Mouse (Mus musculus) intestine, embryonic 14.5 days (tissue): ENCODE results near the gene Kcnq4. TPM values are rescaled to one million over a fixed set of nuclear protein-coding genes. Genes with fewer than 3 reads are reported as not detected.

Source experiments
- ATAC-seq: fragments of 200-750 bp; cut with Nextera tagmentation; replicated peaks from 2 replicates; pipeline ENCODE4 v1.8.0; 2017; ENCODE audit warnings: low read depth, moderate number of reproducible peaks, moderate TSS enrichment, moderate library complexity; ENCODE audit not compliant: low FRiP score, low TSS enrichment
- DNase-seq: peaks from one replicate; pipeline ENCODE4 v3.0.0-alpha.2; 2018; ENCODE audit warnings: low spot score
- H3K27ac ChIP-seq: fragments of 300-500 bp; sonication (generic); 2 replicates; pipeline ENCODE4 v1.5.1; 2014; ENCODE audit warnings: low read depth, mild to moderate bottlenecking, control low read depth
- H3K27me3 ChIP-seq: fragments of 300-500 bp; sonication (generic); replicated peaks from 2 replicates; pipeline ENCODE4 v1.6.1; 2014; ENCODE audit warnings: low read length, control low read depth; ENCODE audit not compliant: control insufficient read depth, insufficient read depth
- H3K36me3 ChIP-seq: fragments of 300-500 bp; sonication (generic); 2 replicates; pipeline ENCODE4 v1.6.1; 2014; ENCODE audit warnings: low read length, control low read depth; ENCODE audit not compliant: control insufficient read depth, insufficient read depth
- H3K4me1 ChIP-seq: fragments of 300-500 bp; sonication (generic); replicated peaks from 2 replicates; pipeline ENCODE4 v1.6.1; 2014; ENCODE audit warnings: low read length, control low read depth, mixed read lengths; ENCODE audit not compliant: control insufficient read depth, insufficient read depth
- H3K4me2 ChIP-seq: fragments of 300-500 bp; sonication (generic); 2 replicates; pipeline ENCODE4 v1.6.1; 2014; ENCODE audit warnings: low read length
- H3K4me3 ChIP-seq: fragments of 300-500 bp; sonication (generic); 2 replicates; pipeline ENCODE4 v1.5.1; 2014; ENCODE audit warnings: low read depth, low read length, control low read depth, mixed read lengths
- H3K9ac ChIP-seq: fragments of 300-500 bp; sonication (generic); 2 replicates; pipeline ENCODE4 v1.6.1; 2014; ENCODE audit warnings: mild to moderate bottlenecking, low read length
- H3K9me3 ChIP-seq: fragments of 300-500 bp; sonication (generic); 2 replicates; pipeline ENCODE4 v1.6.1; 2016; ENCODE audit warnings: low read length, control low read depth; ENCODE audit not compliant: control insufficient read depth
- WGBS: fragments of 180-500 bp; shearing (Covaris S2); extraction: QIAGEN DNeasy Blood & Tissue Kit; methylation state at CpG from one replicate; pipeline ENCODE4 v1.1.7; 2014; 5-methylcytosine and 5-hydroxymethylcytosine counted together
- polyA plus RNA-seq: library from polyadenylated mRNA; unstranded; fragments of >200 nt; fragmentation: Nextera tagmentation; extraction: Ambion mirVana; gene quantifications from 2 replicates; pipeline ENCODE4 v1.2.1, GENCODE M21; 2014

Kcnq4 gene
- polyA plus RNA-seq, 1 experiment from 2014 or later, result 2.1 TPM

DNA sequence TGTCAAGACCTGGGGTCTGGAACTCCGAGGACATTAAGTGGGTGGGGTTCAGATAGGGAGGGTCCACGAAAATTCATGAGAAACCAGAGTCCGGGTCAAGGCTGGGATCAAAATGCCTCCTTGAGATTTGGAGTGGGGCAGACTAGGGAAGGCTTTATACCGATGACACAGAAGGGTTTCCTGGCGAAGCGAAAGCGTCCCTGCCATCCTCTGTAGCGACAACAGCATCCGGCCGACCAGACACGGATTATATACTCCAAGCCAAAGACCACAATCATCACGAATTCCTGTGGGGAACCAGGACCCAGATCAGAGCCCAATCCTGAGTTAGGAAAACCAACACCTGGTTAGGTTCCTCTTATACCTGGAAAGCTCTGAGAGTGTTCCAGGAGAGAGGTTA, 31.6 kb downstream of the Kcnq4 start:
- peak; percentile 34; the same call in 1 of the 2 replicates for ATAC-seq

DNA sequence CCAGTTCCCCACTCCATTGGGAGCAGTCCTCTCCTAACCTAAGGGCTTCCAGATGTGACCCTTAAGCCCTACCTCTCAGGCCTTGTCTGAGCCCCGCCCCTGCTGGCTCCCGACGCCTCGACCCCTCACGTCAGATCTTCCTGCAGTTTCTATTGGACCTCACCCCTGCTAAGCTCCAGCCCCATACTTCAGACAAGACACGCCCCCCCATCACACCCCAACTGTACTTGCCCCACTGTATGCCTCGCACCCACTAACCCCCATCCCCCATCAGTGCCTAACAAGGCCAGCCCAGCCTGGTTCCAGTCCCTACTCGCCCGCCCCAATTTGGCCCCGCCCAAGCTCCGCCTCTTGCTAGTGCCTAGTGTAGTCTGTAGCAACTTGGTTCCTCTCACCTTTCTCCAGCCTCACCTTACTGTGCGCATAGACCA, 32.3 kb downstream of the Kcnq4 start:
- Histone ChIP-seq H3K27ac (no peak overlapping the region), H3K9ac (no peak overlapping the region), H3K36me3 (no peaks in the 10 kb centered on the region), H3K4me3 (peak overlapping the region; percentile 33), H3K27me3 (peaks cover 11% of the 10 kb centered on the region; the same call in 1 of the 2 replicates), H3K4me2 (peak overlapping the region; percentile 85), H3K9me3 (no peaks in the 10 kb centered on the region), H3K4me1 (no peaks in the 10 kb centered on the region)
- ATAC-seq, result peak; percentile 79
- WGBS, result 2% methylated on average over 12 of the region's 12 CpGs
- DNase-seq, result peak; percentile 76

More for the DNA sequence above, 31.6 kb downstream of the Kcnq4 start:
- Histone ChIP-seq H3K27ac (no peak overlapping the region), H3K4me2 (peak overlapping the region; percentile 85), H3K4me1 (no peaks in the 10 kb centered on the region), H3K27me3 (peaks cover 11% of the 10 kb centered on the region; the same call in 1 of the 2 replicates), H3K4me3 (peak overlapping the region; percentile 33), H3K9ac (no peak overlapping the region), H3K36me3 (no peaks in the 10 kb centered on the region), H3K9me3 (no peaks in the 10 kb centered on the region)
- WGBS, result 21% methylated on average over 12 of the region's 12 CpGs
- no peak for DNase-seq

DNA sequence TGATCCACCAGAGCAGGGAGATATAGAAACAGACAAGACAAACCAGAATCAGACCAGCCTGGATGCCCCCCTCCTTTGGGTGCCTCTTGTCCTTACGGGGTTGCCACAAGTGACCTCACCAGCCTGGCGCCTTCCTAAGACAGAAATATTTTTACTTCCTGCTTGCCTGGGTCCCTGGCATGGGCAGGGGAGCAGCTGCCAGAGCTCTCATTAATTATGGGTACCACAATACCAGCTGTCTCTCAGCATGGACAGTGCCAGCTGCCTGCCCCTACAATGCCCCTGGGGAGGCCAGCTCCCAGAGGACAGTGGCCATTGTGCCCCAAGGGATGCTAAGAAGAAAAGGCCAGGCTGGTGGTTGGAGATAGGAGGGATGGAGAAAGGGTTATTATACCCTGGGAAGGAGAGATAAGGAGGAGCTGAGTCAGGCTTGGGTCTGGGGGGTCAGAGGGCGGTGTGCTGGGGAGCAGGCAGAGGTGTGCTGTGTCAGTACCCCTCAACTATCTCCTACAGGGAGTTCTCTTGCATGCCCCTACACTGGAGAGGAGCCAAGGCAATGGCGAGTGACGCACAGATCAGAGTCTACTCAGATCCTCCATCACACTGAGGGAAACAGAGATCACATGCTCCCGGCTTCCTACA, 34.4 kb downstream of the Kcnq4 start:
- Histone ChIP-seq H3K4me3 (no peak overlapping the region), H3K9me3 (no peaks in the 10 kb centered on the region), H3K36me3 (no peaks in the 10 kb centered on the region), H3K9ac (no peak overlapping the region), H3K27ac (no peak overlapping the region), H3K27me3 (peaks cover 11% of the 10 kb centered on the region; the same call in 1 of the 2 replicates), H3K4me1 (no peaks in the 10 kb centered on the region), H3K4me2 (no peak overlapping the region)
- no peak for ATAC-seq
- no peak for DNase-seq
- WGBS, result 75% methylated on average over 6 of the region's 6 CpGs

DNA sequence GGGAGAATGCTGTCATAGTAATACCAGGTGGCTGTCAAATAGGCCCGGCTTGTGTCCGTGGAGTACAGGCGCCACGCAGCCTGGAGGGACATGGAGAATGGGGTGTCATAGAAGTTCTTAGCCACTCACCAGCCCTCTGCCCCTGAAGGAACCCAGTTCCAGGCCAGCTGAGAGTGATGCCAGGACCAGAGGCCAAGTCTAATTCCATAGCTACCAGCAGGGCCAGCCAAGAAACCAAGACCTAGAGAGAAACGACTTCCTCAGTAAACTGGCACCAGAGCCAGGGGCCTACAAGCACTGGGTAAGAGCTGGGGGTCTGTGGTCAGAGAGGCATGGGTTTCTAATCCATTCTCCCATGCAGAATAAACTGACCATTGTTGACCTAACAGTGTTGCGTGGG, 35.4 kb downstream of the Kcnq4 start:
- no peak overlapping the region for H3K27ac ChIP-seq
- no peak for DNase-seq
- H3K4me3 ChIP-seq, result no peak overlapping the region
- no peaks in the 10 kb centered on the region for H3K4me1 ChIP-seq
- H3K36me3 ChIP-seq, result no peaks in the 10 kb centered on the region
- no peaks in the 10 kb centered on the region for H3K9me3 ChIP-seq
- no peak overlapping the region for H3K9ac ChIP-seq
- WGBS, result 94% methylated on average over 6 of the region's 6 CpGs
- ATAC-seq, result no peak
- peaks cover 11% of the 10 kb centered on the region; the same call in 1 of the 2 replicates for H3K27me3 ChIP-seq
- no peak overlapping the region for H3K4me2 ChIP-seq

DNA sequence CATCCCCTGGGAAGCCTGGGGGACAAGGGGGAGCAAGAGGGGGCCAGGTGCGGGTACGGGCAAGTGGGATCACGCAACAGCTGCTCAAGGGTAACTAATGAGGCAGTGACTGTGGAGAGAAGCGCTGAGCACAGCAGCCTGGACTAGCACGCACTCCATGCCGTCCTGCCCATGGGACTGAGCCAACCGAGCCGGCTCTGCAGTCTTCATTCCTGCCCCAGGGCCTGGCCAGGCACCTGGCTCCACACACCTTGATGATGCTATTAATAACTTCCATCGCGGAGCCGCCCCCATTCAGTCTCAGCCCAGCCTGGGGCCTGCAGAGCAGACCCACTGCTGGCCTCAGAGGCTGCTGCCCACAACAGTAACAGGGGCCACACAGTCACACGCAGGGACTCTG, 36.2 kb downstream of the Kcnq4 start:
- Histone ChIP-seq H3K36me3 (no peaks in the 10 kb centered on the region), H3K4me3 (no peak overlapping the region), H3K27me3 (peaks cover 9% of the 10 kb centered on the region; the same call in 1 of the 2 replicates), H3K27ac (no peak overlapping the region), H3K9me3 (no peaks in the 10 kb centered on the region), H3K9ac (no peak overlapping the region), H3K4me1 (no peaks in the 10 kb centered on the region), H3K4me2 (no peak overlapping the region)
- ATAC-seq (no peak), DNase-seq (no peak)
- 82% methylated on average over 12 of the region's 12 CpGs for WGBS

DNA sequence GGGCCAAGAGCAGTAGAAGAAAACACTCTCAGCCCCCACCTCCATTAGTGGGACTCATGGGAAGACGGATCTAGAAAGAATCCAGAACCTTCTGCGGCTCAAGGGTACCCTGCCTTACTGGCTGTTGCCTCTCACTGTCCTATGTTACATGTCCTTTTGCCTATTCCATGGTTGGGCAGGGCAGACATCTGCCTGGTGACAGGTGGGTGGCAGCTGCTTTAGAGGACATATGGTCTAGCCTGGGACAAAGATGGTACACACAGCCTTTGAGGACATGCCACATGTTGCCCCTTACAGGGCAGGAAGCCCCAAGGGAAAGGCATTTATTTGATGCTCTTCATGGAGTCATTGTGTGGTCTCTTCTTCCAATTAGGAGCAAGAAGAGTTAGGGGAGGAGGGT, 45.9 kb downstream of the Kcnq4 start:
- 80% methylated on average over 2 of the region's 2 CpGs for WGBS

DNA sequence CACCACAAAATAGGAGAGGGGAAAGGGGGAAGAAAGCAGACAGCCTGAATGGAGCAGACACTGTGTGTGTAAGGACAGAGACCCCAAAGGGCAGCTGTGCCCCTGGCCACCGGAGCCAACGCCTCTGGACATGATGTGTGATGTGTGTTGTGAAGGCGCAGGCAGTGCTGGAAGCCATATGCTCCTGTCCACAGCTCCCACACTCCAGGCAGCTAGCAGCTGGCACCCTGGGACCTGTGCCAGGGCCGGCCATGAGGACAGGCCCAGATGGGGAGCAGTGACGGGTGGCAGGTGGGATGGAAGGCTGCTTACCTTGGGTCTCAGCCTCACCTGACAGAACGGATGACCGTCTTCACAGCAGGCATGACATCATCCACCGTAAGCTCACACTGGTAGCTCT, 46.4 kb downstream of the Kcnq4 start:
- Histone ChIP-seq H3K27ac (no peak overlapping the region), H3K27me3 (peaks cover 16% of the 10 kb centered on the region), H3K4me3 (no peak overlapping the region), H3K36me3 (no peaks in the 10 kb centered on the region), H3K4me2 (no peak overlapping the region), H3K4me1 (no peaks in the 10 kb centered on the region; the same call in 1 of the 2 replicates), H3K9ac (no peak overlapping the region), H3K9me3 (no peaks in the 10 kb centered on the region)
- WGBS, result 80% methylated on average over 8 of the region's 8 CpGs
- DNase-seq (no peak), ATAC-seq (no peak)

More for the DNA sequence above, 45.9 kb downstream of the Kcnq4 start:
- Histone ChIP-seq H3K4me3 (no peak overlapping the region), H3K4me1 (no peaks in the 10 kb centered on the region; the same call in 1 of the 2 replicates), H3K27me3 (peaks cover 15% of the 10 kb centered on the region), H3K36me3 (no peaks in the 10 kb centered on the region), H3K9ac (no peak overlapping the region), H3K27ac (no peak overlapping the region), H3K9me3 (no peaks in the 10 kb centered on the region), H3K4me2 (no peak overlapping the region)
- no peak for ATAC-seq
- DNase-seq, result no peak

DNA sequence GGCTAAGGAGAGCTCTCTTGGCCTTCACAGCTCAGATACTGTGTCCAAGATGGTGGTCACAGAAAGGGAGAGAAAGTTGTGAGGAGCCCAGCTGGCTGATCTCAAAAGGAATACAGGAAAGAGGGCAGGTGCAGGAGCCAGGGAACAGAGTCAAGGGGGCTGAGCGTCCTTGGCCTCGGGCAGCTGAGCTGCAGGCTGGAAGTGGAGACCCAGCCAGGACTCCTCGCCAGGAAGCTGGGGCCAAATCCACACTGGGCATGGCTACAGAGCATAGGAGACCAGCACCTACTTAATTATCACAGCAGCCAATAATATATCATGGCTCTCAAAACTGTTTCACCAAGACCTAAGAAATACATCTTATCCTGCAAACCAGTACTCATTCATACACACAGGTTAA, 47.2 kb downstream of the Kcnq4 start:
- no peak for ATAC-seq
- no peak overlapping the region for H3K9ac ChIP-seq
- no peak overlapping the region for H3K4me3 ChIP-seq
- peaks cover 16% of the 10 kb centered on the region for H3K27me3 ChIP-seq
- no peak for DNase-seq
- H3K9me3 ChIP-seq, result no peaks in the 10 kb centered on the region
- no peaks in the 10 kb centered on the region; the same call in 1 of the 2 replicates for H3K4me1 ChIP-seq
- H3K36me3 ChIP-seq, result no peaks in the 10 kb centered on the region
- H3K4me2 ChIP-seq, result no peak overlapping the region
- no peak overlapping the region for H3K27ac ChIP-seq
- 73% methylated on average over 3 of the region's 3 CpGs for WGBS
